Mouse (Mus musculus) cerebellum, adult 2 months (tissue): ENCODE data around the gene Chd2. TPM values are rescaled to one million over a fixed set of nuclear protein-coding genes. Genes with fewer than 3 reads are reported as not detected.

Experiments used
- DNase-seq, 2 experiments: peaks; one replicate each; pipeline ENCODE4 v3.0.0; 2021
- H3K27ac ChIP-seq: fragments of 200-500 bp; 2 replicates; pipeline ENCODE4 v1.5.1; 2012; ENCODE audit warnings: low read length, control low read depth, inconsistent platforms; ENCODE audit not compliant: insufficient read depth
- H3K27me3 ChIP-seq: fragments of 200-500 bp; 2 replicates; pipeline ENCODE4 v1.6.1; 2012; ENCODE audit warnings: inconsistent platforms, mild to moderate bottlenecking, low read length, moderate library complexity; ENCODE audit not compliant: control insufficient read depth, insufficient read depth
- H3K4me1 ChIP-seq: fragments of 200-500 bp; 2 replicates; pipeline ENCODE4 v1.6.1; 2011; ENCODE audit warnings: low read length; ENCODE audit not compliant: control insufficient read depth, insufficient read depth
- H3K4me3 ChIP-seq: fragments of 200-500 bp; replicated peaks from 2 replicates; pipeline ENCODE3; 2011; ENCODE audit warnings: mild to moderate bottlenecking, low read depth, low read length, control low read depth; ENCODE audit not compliant: insufficient read depth
- CTCF ChIP-seq: fragments of 200-500 bp; IDR thresholded peaks from 2 replicates; pipeline ENCODE4 v1.5.1; 2011; ENCODE audit warnings: low read depth, mild to moderate bottlenecking, control low read depth, low read length, moderate library complexity, borderline replicate concordance; ENCODE audit not compliant: insufficient read depth
- POLR2A ChIP-seq: fragments of 200-500 bp; IDR thresholded peaks from 2 replicates; pipeline ENCODE4 v1.6.1; 2011; ENCODE audit warnings: low read length, control low read depth, borderline replicate concordance; ENCODE audit not compliant: insufficient read depth
- WGBS: fragments of 180-500 bp; shearing (Covaris S2); methylation state at CpG from one replicate; pipeline ENCODE4 v1.1.7; 2018; 5-methylcytosine and 5-hydroxymethylcytosine counted together
- polyA plus RNA-seq: library from polyadenylated mRNA; depleted of rRNA; stranded (reverse); fragments of >200 nt; gene quantifications from 2 replicates; pipeline ENCODE4 v1.2.3, GENCODE M21; 2012

Gene Chd2
- polyA plus RNA-seq, 1 experiment: 49.2 TPM

DNA sequence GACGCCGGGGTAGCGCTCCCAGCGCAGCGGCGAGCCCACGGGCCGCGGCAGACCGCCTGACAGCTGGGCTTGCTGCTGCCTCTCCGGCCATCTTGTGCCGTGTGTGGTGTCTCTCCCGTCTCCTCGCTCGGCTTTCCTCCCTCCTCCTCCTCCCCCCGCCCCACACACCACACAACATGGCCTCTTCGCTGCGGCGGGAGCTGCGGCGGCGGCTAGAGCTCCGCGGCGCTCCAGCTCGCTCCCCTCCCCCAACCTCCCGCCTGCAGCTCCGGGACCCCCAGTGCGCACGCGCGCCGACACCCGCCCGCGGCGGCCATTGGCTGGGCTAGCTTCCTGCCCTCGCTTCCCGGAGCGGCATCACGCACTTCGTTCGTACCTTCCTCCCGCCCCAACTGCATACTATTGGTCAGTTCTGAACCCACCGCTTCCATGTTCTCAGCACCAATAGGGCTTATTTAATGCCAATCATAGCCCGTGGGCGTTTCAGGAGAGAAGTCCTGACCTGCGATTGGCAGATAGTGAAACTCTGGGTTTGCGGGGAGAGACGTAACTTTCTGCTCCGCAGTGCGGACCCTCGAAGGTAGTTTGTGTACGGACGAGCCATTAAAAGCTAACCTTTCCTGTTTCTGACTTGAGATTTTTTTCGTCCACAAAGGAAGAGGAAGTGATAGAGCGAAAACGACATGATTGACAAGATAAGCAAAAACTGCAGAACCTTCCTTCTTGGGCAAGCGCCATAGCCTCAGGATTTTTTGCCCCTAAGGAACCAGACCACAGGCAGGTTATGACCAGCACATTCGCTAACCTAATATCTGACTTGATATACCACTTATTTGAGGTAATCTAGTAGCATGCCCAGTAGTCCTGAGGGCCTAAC, 16.9 kb upstream of the Chd2 start:
- H3K27ac ChIP-seq: peak overlapping the region; percentile 92
- no peaks in the 10 kb centered on the region for H3K27me3 ChIP-seq
- no peaks in the 10 kb centered on the region; the same call in 1 of the 2 replicates for H3K4me1 ChIP-seq
- DNase-seq: peak; percentile 99 to 100
- TF ChIP-seq POLR2A (peak; percentile 98), CTCF (no peak)
- H3K4me3 ChIP-seq: peak overlapping the region; percentile 77
- under 1% methylated on average over 59 of the region's 60 CpGs for WGBS

DNA sequence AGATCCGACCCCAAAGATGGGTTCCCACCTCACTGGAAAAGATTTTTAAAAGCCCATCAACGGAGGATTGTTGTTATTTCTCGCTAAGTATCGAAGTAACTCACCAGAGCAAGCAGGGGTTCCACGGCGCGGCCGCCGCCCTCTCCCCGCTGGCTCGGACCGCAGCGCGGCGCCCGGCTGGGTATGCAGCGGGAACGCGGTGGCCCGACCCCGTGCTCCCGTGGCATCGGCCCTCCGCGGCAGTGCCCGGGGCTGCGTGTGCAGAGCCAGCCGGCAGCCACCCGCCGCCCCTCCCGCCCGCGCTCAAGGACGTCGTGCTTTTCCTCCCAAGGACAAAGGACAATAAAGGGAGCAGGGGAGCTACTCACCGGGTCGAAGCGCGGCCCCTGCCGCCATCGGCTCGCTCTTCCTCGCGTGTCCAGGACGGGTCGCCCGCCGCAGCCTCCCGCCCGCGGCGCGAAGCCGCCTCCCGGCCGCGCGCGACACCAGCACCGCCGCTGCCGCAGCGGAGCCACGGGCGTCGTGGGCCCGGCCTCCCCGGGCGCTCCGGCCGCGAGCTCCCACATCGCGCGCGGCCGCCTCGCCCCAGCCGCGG, 16.1 kb upstream of the Chd2 start:
- Histone ChIP-seq H3K27ac (peak overlapping the region; percentile 92), H3K27me3 (no peaks in the 10 kb centered on the region), H3K4me1 (no peaks in the 10 kb centered on the region; the same call in 1 of the 2 replicates), H3K4me3 (peak overlapping the region; percentile 77)
- DNase-seq: peak; percentile 71 to 77
- under 1% methylated on average over 80 of the region's 80 CpGs for WGBS
- no peak for TF ChIP-seq POLR2A

DNA sequence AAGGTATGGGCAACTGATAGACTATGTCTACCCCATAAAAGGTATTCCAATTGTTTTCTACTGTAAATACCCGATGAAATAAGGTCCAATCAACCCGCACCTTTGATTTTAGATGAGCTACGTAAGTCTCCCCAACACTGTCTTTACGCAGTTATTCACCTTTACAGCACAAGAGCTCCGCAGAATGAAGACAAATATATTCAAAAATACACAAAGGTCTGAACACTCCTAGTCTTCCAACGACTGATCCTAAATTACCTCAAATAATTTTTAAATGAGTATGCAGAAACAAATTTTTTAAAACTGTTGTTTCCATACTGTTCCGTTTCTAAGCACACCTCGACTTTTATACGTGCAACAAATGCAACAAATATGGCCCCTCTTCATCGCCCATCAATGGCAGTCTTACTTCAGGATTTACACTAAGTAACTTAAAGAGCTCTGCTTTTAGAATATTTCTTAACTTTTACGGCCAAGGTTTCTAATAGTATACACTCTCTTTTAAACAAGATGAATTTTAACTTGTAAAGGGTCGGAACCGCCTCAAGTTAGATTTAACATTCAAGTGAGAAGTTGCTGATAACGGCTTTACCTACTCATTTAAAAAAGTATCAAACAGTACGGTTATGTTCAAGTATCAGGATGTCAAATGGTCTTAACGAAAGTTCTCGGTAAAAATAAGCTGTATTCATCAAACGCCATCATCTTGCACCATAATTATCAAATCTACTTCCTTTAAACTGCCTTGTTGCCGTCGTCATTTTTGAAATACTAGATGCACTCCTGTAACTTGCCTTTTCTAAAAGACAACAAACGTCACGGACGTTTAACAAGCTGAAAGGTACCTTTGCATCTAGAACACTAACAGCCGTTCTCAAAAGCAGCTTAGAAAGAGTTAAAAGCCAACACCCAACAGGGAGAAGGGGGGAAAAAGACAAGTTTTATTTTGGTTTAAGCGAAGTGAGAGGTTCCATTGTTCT, 15.3 kb upstream of the Chd2 start:
- H3K4me1 ChIP-seq: peaks cover 3% of the 10 kb centered on the region; the same call in 1 of the 2 replicates
- H3K27ac ChIP-seq: peak overlapping the region; percentile 92; the same call in 1 of the 2 replicates
- under 1% methylated on average over 25 of the region's 25 CpGs for WGBS
- peak overlapping the region; percentile 77 for H3K4me3 ChIP-seq
- no peaks in the 10 kb centered on the region for H3K27me3 ChIP-seq
- DNase-seq: no peak
- TF ChIP-seq POLR2A (no peak), CTCF (no peak)

DNA sequence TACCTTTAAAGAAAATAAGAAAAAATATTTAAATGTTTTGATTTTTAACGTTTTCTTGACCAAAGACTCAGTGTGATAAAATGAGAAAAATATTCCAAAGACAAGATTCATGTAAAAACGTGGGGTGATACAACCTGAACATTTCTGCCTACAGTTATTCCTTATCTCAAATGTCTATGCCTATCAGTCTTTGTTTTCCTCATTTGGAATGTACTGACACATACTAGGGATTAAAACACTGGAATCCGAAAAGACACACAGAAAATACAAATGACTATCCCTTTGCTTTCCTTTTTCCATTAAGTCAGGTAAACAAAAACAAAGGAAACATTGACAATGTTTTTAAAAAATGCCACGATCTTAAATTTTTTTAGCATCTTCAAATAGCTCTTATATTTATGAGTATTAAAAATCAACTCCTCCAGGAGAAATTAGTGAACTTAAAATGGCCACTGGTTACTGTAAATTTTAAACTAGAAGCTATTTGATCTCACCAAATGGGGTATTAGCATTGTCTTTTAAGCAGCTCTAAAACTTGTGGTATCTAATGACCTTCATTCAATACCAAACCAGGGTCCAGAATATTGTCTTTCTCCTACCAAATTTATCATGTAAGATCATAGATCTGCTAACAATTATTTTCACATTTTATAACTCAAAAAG, 14.4 kb upstream of the Chd2 start:
- DNase-seq: no peak
- WGBS: 0% methylated on average over 4 of the region's 4 CpGs
- H3K27me3 ChIP-seq: no peaks in the 10 kb centered on the region
- peak overlapping the region; percentile 77 for H3K4me3 ChIP-seq
- TF ChIP-seq POLR2A (no peak), CTCF (no peak)
- no peak overlapping the region for H3K27ac ChIP-seq
- peaks cover 3% of the 10 kb centered on the region; the same call in 1 of the 2 replicates for H3K4me1 ChIP-seq

DNA sequence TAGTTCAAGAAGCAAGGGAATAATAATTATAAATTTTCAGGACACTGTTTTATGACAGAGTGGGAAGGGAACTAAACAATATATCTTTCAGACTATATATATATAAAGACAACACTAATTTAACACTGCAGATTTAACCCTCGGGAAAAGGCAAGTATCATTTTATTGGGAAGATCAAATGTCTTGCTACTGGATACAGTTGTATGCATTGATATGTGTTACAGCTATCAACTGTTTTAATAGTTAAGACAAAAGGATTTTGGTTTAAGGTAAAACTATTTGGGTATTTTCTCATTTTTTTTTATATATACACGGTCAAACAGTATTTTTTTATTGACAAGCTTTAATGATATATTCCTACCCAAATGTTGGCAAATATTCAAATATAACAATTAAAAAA, 13.2 kb upstream of the Chd2 start:
- WGBS: 2% methylated on average over 2 of the region's 2 CpGs
- DNase-seq: no peak
- H3K4me3 ChIP-seq: no peak overlapping the region
- H3K27ac ChIP-seq: no peak overlapping the region
- H3K4me1 ChIP-seq: peaks cover 3% of the 10 kb centered on the region; the same call in 1 of the 2 replicates
- H3K27me3 ChIP-seq: no peaks in the 10 kb centered on the region
- TF ChIP-seq CTCF: no peak
- no peak for TF ChIP-seq POLR2A

DNA sequence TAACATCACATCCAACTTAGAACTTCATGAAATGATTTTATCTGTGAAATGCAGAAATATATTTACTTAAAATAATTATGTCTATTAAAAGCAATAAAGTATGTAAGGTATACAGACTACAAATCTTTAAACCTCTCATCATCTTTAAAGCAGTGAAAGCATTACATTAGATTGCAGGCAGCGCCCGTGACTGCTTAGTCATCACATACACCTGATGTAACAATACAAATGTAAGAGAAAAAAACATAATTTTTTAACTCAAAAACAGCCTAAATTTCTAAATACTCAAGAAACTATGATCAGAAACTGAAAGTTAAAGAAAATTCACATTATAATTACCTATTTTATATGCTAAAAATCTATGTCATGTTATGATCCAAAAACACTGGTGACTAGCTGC, 11.5 kb upstream of the Chd2 start:
- TF ChIP-seq POLR2A (no peak), CTCF (no peak)
- Histone ChIP-seq H3K4me1 (peaks cover 3% of the 10 kb centered on the region; the same call in 1 of the 2 replicates), H3K4me3 (peak overlapping the region; percentile 30), H3K27me3 (no peaks in the 10 kb centered on the region), H3K27ac (no peak overlapping the region)
- no peak for DNase-seq
- WGBS: 0% methylated on average over 2 of the region's 2 CpGs

DNA sequence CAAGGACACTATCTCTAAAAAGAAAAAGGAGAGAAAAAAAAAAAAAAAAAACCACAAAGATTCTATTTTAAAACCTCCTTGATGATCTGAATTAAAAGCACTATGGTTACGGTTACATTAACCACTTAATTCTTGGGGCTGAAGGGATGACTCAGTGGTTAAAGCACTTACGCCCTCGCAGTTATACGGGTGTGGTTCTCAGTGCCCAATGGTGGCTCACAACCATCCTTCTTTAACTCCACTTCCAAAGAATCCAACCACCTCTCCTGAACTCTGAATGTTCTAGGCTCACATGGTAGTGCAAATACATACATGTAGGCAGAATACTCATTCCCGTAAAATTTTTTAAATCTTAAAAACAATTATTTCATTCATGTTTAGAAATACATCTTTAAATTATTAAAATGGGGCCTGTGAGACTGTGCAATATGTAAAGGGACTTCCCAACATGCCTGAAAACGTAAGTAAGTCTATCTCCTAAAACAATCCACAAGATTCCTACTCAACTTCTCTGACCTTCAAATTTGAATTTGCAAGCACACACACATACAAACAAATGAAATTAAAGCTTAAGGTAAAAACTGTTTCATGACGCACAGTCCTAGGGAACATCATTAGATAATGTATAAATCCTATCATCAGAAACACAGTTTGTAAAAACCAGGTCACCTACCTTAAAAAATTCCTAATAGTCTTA, 10.6 kb upstream of the Chd2 start:
- no peak for DNase-seq
- H3K27ac ChIP-seq: no peak overlapping the region
- TF ChIP-seq CTCF (no peak), POLR2A (no peak)
- peak overlapping the region; percentile 53 for H3K4me3 ChIP-seq
- H3K27me3 ChIP-seq: no peaks in the 10 kb centered on the region
- WGBS: 6% methylated on average over 7 of the region's 7 CpGs
- H3K4me1 ChIP-seq: peaks cover 3% of the 10 kb centered on the region; the same call in 1 of the 2 replicates
